Mouse (Mus musculus) liver, postnatal 0 days (tissue): ENCODE measurements around the gene Agpat3.

ENCODE experiments used
- CTCF ChIP-seq: sonication (generic); IDR thresholded peaks from 2 replicates; pipeline ENCODE4 v1.5.1; 2016; ENCODE audit warnings: antibody characterized with exemption, low read depth
- EP300 ChIP-seq: IDR thresholded peaks from 2 replicates; pipeline ENCODE4 v1.6.1; 2016; ENCODE audit warnings: antibody characterized with exemption, low read depth, mild to moderate bottlenecking

GRCm38 (mm10) chr10:78388216-78388980 lies 36.1 kb upstream of the Agpat3 start:
- no peak for TF ChIP-seq CTCF
- TF ChIP-seq EP300: no peak
